Mouse (Mus musculus) thymus, adult 2 months (tissue): ENCODE measurements around the gene Ceacam2.

Source experiments
- CTCF ChIP-seq: fragments of 200-500 bp; IDR thresholded peaks from 2 replicates; pipeline ENCODE4 v1.5.1; 2012; ENCODE audit warnings: mild to moderate bottlenecking, control low read depth, low read length, moderate library complexity, borderline replicate concordance; ENCODE audit not compliant: control insufficient read depth, poor library complexity, insufficient read depth; ENCODE audit errors: extremely low read depth
- POLR2A ChIP-seq: fragments of 200-500 bp; IDR thresholded peaks from 2 replicates; pipeline ENCODE4 v1.6.1; 2012; ENCODE audit warnings: mild to moderate bottlenecking, low read length, control low read depth, moderate library complexity; ENCODE audit not compliant: control insufficient read depth, poor library complexity, insufficient read depth; ENCODE audit errors: extremely low read depth

- no peak for TF ChIP-seq CTCF
- TF ChIP-seq POLR2A = no peak
Observed at GRCm38 (mm10) chr7:25575105-25575504, 35.4 kb upstream of the Ceacam2 start.
